Mouse (Mus musculus) liver, embryonic 11.5 days (tissue): ENCODE measurements at regions not wholly inside any gene's neighbourhood (a gene's known extent, or its start where the extent isn't known, plus 50 kb on each side); places are given as distances from the start of the nearest gene placed in this dataset.

ENCODE experiments used
- ATAC-seq: fragments of 200-750 bp; cut with Nextera tagmentation; replicated peaks from 2 replicates; pipeline ENCODE4 v1.8.0; 2017; ENCODE audit warnings: moderate number of reproducible peaks, mild to moderate bottlenecking, moderate TSS enrichment, moderate library complexity; ENCODE audit not compliant: low FRiP score
- DNase-seq: peaks from one replicate; pipeline ENCODE4 v3.0.0-alpha.2; 2017; ENCODE audit warnings: low spot score
- H3K27ac ChIP-seq: fragments of 300-500 bp; sonication (generic); 2 replicates; pipeline ENCODE4 v1.5.1; 2014; ENCODE audit warnings: mild to moderate bottlenecking, low read depth, low read length, control low read depth
- H3K27me3 ChIP-seq: fragments of 300-500 bp; sonication (generic); replicated peaks from 2 replicates; pipeline ENCODE4 v1.6.1; 2014; ENCODE audit warnings: low read length, mixed read lengths; ENCODE audit not compliant: control insufficient read depth, insufficient read depth
- H3K36me3 ChIP-seq: fragments of 300-500 bp; sonication (generic); 2 replicates; pipeline ENCODE4 v1.6.1; 2014; ENCODE audit warnings: mild to moderate bottlenecking, low read length, moderate library complexity, mixed read lengths; ENCODE audit not compliant: control insufficient read depth, insufficient read depth
- H3K4me1 ChIP-seq: fragments of 300-500 bp; sonication (generic); replicated peaks from 2 replicates; pipeline ENCODE4 v1.6.1; 2014; ENCODE audit warnings: low read length, mixed read lengths; ENCODE audit not compliant: control insufficient read depth, insufficient read depth
- H3K4me2 ChIP-seq: fragments of 300-500 bp; sonication (generic); 2 replicates; pipeline ENCODE4 v1.6.1; 2014; ENCODE audit warnings: mild to moderate bottlenecking, control low read depth, moderate library complexity
- H3K4me3 ChIP-seq: fragments of 300-500 bp; sonication (generic); 2 replicates; pipeline ENCODE4 v1.5.1; 2014; ENCODE audit warnings: low read depth, low read length, control low read depth
- H3K9ac ChIP-seq: fragments of 300-500 bp; sonication (generic); 2 replicates; pipeline ENCODE4 v1.6.1; 2014; ENCODE audit warnings: low read depth, low read length, control low read depth
- H3K9me3 ChIP-seq: fragments of 300-500 bp; sonication (generic); 2 replicates; pipeline ENCODE4 v1.6.1; 2016; ENCODE audit warnings: low read length, inconsistent platforms, mixed read lengths; ENCODE audit not compliant: control insufficient read depth
- WGBS: fragments of 180-500 bp; shearing (Covaris S2); extraction: QIAGEN DNeasy Blood & Tissue Kit; methylation state at CpG from one replicate; pipeline ENCODE4 v1.1.7; 2014; 5-methylcytosine and 5-hydroxymethylcytosine counted together

DNA sequence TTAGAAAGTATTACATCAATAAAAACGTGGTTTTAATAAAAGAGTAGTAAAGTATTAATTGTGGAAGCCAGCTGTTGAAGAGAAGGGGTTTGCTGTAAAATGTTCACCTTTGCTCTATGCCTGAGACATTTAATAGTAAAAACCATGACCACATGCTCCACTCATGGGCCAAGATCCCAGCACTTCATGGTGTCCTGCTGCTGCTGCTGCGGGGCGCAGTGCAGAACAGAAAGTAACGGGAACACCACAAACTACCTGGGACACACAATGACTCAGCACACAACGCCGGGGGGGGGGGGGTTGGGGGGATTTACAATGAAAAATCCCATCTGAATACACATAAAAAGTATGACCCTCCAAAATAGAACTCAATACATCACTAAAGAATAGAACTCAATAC lies 124.8 kb upstream of the Klf14 start:
- DNase-seq (no peak), ATAC-seq (no peak)
- H3K36me3 ChIP-seq, result no peaks in the 10 kb centered on the region
- WGBS, result 83% methylated on average over 6 of the region's 6 CpGs
- H3K9me3 ChIP-seq, result no peaks in the 10 kb centered on the region
- H3K27me3 ChIP-seq, result no peaks in the 10 kb centered on the region
- no peak overlapping the region for H3K4me2 ChIP-seq
- H3K4me3 ChIP-seq, result no peak overlapping the region
- H3K27ac ChIP-seq, result no peak overlapping the region
- H3K4me1 ChIP-seq, result peaks cover 30% of the 10 kb centered on the region
- H3K9ac ChIP-seq, result no peak overlapping the region

DNA sequence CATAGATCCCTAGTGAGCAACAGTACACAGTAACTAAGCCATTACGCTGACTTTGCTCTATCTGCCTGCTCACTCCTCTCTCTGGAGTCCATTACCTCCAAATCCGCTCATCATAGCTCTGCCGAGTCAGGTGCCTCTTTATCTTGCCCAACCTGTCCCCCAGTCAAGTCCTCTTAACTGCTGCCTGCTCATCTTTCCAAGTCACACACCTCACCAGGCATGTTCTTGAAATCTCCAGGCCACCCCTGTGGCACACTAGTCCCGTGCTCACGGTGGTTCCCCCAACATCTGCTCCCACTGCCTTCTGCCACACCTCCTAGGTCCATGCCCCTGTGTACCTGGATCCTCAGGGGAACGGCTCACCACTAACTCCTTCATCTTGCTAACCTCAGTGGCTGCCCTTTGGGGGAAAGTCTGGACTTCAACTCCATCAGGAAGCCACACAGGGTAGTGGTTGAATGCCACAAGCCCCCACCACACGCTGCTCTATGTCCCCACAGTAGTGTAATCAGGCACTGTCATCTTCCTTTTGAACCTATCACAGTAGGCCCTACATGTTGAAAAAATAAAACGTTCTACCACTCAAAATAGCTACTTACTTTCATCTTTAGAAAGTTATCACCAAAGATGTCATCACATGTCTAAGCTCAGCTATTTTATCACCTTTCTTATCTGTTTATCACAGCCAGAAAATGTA lies 126.3 kb upstream of the Klf14 start:
- Histone ChIP-seq H3K4me2 (peak overlapping the region; percentile 16; the same call in 1 of the 2 replicates), H3K9ac (0 out of 2 replicates have a peak overlapping the region, but pooled peaks have one; percentile 12), H3K4me1 (peaks cover 29% of the 10 kb centered on the region), H3K9me3 (no peaks in the 10 kb centered on the region), H3K27ac (peak overlapping the region; percentile 52; the same call in 1 of the 2 replicates), H3K36me3 (no peaks in the 10 kb centered on the region), H3K27me3 (no peaks in the 10 kb centered on the region), H3K4me3 (no peak overlapping the region)
- WGBS, result 58% methylated on average over 8 of the region's 8 CpGs
- DNase-seq (no peak), ATAC-seq (peak; percentile 60)

GRCm38 (mm10) chr6:31085760-31086108 lies 126.9 kb upstream of the Klf14 start:
- peak overlapping the region; percentile 16; the same call in 1 of the 2 replicates for H3K4me2 ChIP-seq
- no peak overlapping the region for H3K27ac ChIP-seq
- ATAC-seq (peak; percentile 64), DNase-seq (no peak)
- no peaks in the 10 kb centered on the region for H3K36me3 ChIP-seq
- no peak overlapping the region for H3K4me3 ChIP-seq
- H3K9ac ChIP-seq, result no peak overlapping the region
- H3K9me3 ChIP-seq, result no peaks in the 10 kb centered on the region
- H3K27me3 ChIP-seq, result no peaks in the 10 kb centered on the region
- 40% methylated on average over 9 of the region's 9 CpGs for WGBS
- H3K4me1 ChIP-seq, result peaks cover 29% of the 10 kb centered on the region

GRCm38 (mm10) chr6:31086283-31086682 lies 127.4 kb upstream of the Klf14 start:
- H3K9ac ChIP-seq, result no peak overlapping the region
- H3K27ac ChIP-seq, result no peak overlapping the region
- no peaks in the 10 kb centered on the region for H3K36me3 ChIP-seq
- no peaks in the 10 kb centered on the region for H3K9me3 ChIP-seq
- no peak overlapping the region for H3K4me3 ChIP-seq
- 81% methylated on average over 5 of the region's 5 CpGs for WGBS
- ATAC-seq (no peak), DNase-seq (no peak)
- H3K4me2 ChIP-seq, result peak overlapping the region; percentile 16; the same call in 1 of the 2 replicates
- H3K4me1 ChIP-seq, result peaks cover 29% of the 10 kb centered on the region
- H3K27me3 ChIP-seq, result no peaks in the 10 kb centered on the region

- DNase-seq (no peak), ATAC-seq (no peak)
- Histone ChIP-seq H3K36me3 (no peaks in the 10 kb centered on the region), H3K27ac (no peak overlapping the region), H3K4me3 (no peak overlapping the region), H3K4me1 (peaks cover 29% of the 10 kb centered on the region), H3K4me2 (no peak overlapping the region), H3K9me3 (no peaks in the 10 kb centered on the region), H3K9ac (no peak overlapping the region), H3K27me3 (no peaks in the 10 kb centered on the region)
- 75% methylated on average over 7 of the region's 7 CpGs for WGBS
Measured at GRCm38 (mm10) chr6:31086798-31087360, 128.0 kb upstream of the Klf14 start.

DNA sequence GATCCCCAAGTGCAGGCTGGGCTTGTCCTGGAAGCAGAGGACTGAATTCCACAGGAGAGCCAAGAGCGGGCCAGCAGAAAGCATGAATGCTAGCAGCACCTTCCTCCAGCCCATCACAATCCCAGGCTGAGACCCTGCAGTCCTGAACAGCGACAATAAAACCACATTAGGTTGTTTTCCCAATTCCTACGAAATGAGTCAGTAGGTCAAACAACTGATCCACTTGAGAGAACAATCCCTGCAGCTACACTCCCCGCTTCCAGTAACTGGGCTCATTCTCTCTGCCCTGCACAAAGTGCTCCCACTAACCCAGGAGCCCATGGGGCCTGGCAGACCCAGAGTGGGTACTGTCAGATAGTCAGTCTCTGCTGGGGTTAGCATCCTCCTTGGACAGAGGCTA lies 128.6 kb upstream of the Klf14 start:
- Histone ChIP-seq H3K36me3 (no peaks in the 10 kb centered on the region), H3K9ac (no peak overlapping the region), H3K27ac (no peak overlapping the region), H3K4me3 (no peak overlapping the region), H3K9me3 (no peaks in the 10 kb centered on the region), H3K27me3 (no peaks in the 10 kb centered on the region), H3K4me1 (peaks cover 29% of the 10 kb centered on the region), H3K4me2 (no peak overlapping the region)
- DNase-seq (no peak), ATAC-seq (no peak)
- WGBS, result 79% methylated on average over 4 of the region's 4 CpGs

GRCm38 (mm10) chr6:31088147-31088972 lies 129.5 kb upstream of the Klf14 start:
- H3K9ac ChIP-seq, result no peak overlapping the region
- H3K9me3 ChIP-seq, result no peaks in the 10 kb centered on the region
- ATAC-seq (no peak), DNase-seq (no peak)
- H3K4me2 ChIP-seq, result 0 out of 2 replicates have a peak overlapping the region, but pooled peaks have one; percentile 21
- no peaks in the 10 kb centered on the region for H3K27me3 ChIP-seq
- peaks cover 29% of the 10 kb centered on the region for H3K4me1 ChIP-seq
- WGBS, result 45% methylated on average over 18 of the region's 18 CpGs
- no peaks in the 10 kb centered on the region for H3K36me3 ChIP-seq
- no peak overlapping the region for H3K27ac ChIP-seq
- H3K4me3 ChIP-seq, result no peak overlapping the region

GRCm38 (mm10) chr6:31088973-31089368 lies 130.1 kb upstream of the Klf14 start:
- H3K4me2 ChIP-seq, result 0 out of 2 replicates have a peak overlapping the region, but pooled peaks have one; percentile 21
- no peak overlapping the region for H3K27ac ChIP-seq
- no peak overlapping the region for H3K9ac ChIP-seq
- ATAC-seq (no peak), DNase-seq (no peak)
- H3K4me3 ChIP-seq, result no peak overlapping the region
- no peaks in the 10 kb centered on the region for H3K9me3 ChIP-seq
- no peaks in the 10 kb centered on the region for H3K36me3 ChIP-seq
- H3K4me1 ChIP-seq, result peaks cover 29% of the 10 kb centered on the region
- 54% methylated on average over 5 of the region's 5 CpGs for WGBS
- no peaks in the 10 kb centered on the region for H3K27me3 ChIP-seq
